Mouse (Mus musculus) layer of hippocampus, postnatal 36 days (tissue): ENCODE results near the gene Ppp3cb. TPM values are rescaled to one million over a fixed set of nuclear protein-coding genes. Genes with fewer than 3 reads are reported as not detected.
"Not testable (repeated sequence)": the region's sequence is repeated elsewhere in the genome, so short reads cannot be mapped to it uniquely, and the experiment has no call there.

Experiments
- DNase-seq, 2 experiments: peaks; one replicate each; pipeline ENCODE4 v3.0.0; 2022
- total RNA-seq, 2 experiments: library from RNA; stranded (reverse); gene quantifications; 2 replicates each; pipeline ENCODE4 v1.2.3; 2021

The Ppp3cb gene
- total RNA-seq = 100 to 1,000 TPM; 306 to 322 TPM

DNA sequence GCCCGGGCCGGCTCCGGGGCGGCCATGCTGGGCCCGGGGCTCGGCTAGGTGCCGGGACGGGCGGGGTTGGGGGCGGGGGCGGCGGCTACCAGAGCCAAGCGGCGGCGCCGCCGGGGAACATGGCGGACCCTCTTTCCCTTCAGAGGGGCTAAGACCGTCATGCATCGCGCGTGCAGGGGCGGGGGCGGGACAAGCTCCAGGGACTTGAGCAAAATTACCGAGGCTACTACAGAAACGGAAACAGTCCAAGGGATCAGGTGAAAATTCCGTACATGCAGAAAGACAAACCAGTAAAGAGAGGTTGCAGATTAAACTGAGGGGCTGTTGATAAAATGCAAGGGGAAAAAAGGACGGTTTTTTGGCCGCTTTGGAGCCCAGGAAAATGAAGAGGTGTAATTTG lies at the start of gene Ppp3cb:
TSS of gene Ppp3cb (minus strand) at position 159 of the 400 bp plus-strand sequence.
- DNase-seq = peak; percentile 73 to 77

GRCm38 (mm10) chr14:20595781-20596180 lies 49.4 kb upstream of the Ppp3cb start:
- peak; percentile 51 to 58 for DNase-seq

- DNase-seq = no peak
These were observed 41.1 kb upstream of the Ppp3cb start for GRCm38 (mm10) chr14:20587458-20587857.

DNA sequence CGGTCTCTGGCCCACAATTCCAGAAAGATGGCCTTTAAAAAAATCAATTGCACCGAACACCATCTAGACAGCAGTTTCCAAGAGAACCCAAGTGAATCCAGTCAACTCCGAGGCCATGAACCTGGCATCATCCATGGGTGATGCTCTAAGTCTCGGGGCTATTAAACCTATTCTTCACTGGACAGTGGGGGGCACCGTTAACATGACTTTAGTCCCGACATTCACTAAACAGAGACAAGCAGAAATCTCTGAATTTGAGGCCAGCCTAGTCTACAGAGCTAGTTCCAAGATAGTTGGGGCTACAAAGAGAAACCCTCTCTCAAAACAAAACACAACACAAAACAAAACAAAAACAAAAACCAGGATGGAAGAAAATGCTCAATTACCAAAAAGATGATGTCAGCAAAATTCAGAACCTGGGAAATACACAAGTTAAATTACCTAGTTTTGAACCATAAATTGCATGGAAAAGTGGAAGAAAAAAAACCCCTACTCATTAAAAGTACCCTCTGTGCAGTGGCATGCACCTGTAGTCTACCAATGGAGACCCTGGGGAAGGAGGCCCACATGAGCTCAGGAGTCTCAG lies 32.5 kb upstream of the Ppp3cb start:
- DNase-seq = no peak

DNA sequence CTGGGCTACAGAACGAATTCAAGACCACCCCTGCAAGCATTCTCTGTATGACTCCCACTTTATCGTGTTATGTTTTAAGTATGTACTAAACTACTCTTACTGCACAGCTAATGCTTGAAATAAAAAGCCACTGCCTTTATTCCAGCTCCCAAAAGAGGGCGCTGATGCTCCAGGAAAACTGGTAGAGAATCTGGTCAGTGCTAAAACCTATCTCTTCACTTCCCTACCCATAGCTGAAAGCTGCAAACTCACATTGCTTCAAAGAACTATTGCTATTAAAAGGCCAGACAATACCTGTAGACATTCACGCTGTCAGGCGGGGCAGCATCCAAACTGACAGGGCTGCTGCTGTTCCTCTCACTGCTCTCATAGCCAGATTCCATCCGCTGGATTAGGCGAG lies 29.8 kb upstream of the Ppp3cb start:
- peak; percentile 60 to 78 for DNase-seq

DNA sequence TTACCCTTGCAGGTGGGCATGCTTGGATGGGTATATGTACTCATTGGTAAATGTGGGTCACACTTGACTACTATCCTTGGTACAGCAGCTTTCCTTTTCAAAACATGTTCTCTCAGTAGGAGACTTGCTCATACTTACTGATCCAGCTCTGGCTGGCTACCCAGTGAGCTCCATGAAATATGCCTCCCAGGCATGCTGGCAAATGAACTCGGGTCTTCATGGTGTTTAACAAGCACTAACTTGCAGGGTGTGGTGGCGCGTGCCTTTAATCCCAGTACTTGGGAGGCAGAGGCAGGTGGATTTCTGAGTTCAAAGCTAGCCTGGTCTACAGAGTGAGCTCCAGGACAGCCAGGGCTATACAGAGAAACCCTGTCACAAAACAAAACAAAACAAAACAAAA lies 26.8 kb upstream of the Ppp3cb start:
- DNase-seq = not testable (repeated sequence)

GRCm38 (mm10) chr14:20565256-20566021 lies 19.1 kb upstream of the Ppp3cb start:
- no peak for DNase-seq

- DNase-seq = no peak
These were observed 18.3 kb upstream of the Ppp3cb start for GRCm38 (mm10) chr14:20564692-20565091.

DNA sequence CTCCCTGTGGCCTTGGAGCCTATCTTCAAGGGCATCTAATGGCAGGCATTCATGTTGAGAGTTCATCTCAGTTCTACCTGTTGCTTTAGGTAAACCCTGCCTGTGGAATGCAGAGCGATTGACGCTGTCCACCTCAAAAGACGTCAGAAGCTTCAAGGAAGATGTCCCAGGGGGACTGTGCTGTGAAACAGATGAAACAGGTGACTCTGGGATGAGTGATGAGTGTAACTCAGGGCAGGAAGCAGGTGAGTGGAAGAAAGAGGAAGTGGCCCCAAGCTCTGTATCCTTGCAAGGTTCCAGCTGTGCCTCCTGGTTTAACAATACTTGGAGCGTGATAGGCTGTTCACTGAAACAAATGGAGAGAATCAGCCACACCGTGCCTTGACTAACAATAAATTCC lies 15.5 kb upstream of the Ppp3cb start:
- no peak for DNase-seq

DNA sequence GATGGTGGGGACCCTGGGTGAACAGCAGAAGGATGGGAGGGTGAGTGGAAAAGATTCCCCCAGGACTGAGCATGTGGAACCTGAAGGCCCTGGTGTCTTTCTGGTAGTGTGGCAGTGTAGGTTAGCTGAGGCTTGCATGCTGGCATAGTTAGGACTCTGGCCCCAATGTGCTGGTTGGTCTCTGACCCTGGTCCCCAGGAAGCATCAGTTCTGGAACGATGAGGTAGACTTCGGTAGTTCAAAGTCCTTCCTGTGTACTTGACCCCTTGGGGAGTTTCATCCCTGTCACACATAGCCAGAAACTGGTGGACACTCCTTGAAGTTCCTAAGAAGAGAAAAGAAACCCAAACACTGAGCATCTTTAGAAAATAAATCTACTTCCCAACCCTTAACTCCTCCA lies 3.8 kb upstream of the Ppp3cb start:
- DNase-seq = no peak

DNA sequence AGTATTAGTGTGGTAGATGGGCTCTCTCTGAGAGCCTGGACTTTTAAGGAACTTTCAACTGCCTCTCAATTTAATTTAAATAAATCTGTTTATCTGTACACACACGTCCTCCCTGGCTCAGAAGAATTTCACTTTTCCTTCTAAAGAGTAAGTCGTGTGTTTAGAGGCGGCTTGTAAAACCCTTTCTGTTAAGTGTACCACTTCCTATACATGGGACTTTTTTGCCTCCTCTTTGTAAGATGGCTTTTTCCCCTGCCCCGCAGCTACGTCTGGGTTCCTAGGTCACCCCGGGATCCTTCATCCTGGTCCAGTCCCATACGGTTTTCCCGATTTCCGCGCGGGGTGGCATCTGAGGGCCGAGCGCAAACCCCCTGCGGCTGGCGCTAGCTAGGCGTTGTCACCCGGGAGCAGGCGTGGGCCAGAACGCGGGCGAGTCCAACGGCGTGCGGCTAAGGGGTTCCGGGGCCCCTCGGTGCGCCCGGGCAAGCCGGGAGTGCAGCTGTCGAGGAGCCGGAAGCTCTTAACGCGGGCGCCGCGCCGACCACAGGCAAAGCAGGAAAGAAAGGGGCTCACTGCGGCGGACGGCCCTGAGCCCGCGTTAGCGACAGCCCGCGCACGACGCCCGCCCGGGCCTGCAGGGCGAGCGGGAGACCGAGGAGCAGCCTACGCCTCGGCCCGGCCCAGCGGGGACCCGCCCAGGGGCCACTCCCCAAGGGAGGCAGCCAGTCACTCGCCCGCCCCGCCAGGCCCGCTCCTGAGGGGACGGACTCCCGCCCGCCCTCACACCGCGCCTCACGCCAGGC lies 643 bp downstream of the Ppp3cb start:
- DNase-seq = peak; percentile 85 to 87

DNA sequence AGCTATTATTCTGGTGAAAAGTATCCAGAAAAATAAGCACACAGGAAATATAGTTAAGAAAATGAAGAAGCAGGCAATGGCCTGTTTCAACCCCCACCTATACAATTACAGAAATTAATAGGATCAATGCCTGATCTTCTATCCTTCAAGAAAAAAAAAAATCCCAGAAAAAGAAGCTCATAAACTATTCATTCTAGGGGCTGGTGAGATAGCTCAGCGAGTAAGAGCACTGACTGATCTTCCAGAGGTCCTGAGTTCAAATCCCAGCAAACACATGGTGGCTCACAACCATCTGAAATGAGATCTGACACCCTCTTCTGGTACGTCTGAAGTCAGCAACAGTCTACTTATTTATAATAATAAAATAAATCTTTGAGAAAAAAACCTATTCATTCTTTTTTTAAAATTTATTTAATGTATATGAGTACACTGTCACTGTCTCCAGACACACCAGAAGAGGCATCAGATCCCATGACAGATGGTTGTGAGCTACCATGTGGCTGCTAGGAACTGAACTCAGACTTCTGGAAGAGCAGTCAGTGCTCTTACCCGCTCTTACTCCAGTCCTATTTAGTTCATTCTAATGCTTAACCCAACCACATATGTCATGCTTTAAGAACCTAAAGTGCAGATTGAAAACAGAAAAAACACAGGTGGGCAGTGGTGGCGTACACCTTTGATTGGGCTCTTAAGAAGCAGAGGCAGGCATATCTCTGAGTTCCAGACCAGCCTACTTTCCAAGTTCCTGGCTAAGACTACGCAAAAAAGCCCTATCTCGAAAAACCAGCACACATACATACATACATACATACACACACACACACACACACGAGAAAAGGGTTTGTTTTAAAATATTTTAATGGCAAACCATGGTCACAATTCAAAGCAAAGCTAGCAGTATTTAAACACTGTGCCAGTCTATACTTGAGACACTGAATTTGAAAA lies 1.6 kb downstream of the Ppp3cb start:
- peak in 1 of 2 experiments; percentile 16 for DNase-seq

DNA sequence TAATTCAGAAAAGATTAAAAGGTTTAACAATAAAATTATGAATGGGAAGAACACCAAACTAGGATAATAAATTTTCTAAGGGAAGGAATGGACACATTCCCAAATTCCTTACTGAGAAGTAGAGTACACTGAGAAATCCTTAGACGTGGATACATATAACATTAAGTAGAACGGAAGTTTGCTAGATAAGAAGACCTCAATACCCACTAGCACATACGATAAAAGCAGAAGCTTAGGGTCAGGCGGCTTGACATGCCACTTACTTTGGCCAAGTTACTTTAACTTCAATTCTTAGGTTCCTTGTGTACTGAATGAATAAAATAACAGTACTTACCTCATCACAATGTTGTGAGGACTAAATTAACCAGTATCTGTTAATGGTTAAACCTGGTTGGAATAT lies 16.7 kb downstream of the Ppp3cb start:
- no peak for DNase-seq

GRCm38 (mm10) chr14:20520179-20520578 lies 26.2 kb downstream of the Ppp3cb start:
- no peak for DNase-seq

DNA sequence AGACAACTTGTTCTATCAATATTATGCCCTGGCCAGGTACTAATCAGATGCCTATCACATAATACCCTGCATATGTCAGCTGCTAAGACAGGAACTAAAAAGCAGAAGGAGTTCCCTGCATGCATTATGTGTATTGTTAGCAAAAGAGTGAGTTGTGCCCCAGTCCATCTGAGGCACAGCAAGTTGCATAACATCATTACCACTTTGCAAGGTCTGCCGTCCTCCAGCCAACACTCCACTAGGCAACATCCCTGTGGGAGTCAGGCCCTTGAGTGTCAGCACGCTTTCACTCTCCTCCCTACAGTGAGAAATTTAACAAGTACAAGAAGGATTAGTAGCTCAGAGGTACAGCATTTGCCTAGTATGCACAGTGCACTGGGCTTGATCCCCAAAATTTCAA lies 37.9 kb downstream of the Ppp3cb start:
- DNase-seq = no peak

DNA sequence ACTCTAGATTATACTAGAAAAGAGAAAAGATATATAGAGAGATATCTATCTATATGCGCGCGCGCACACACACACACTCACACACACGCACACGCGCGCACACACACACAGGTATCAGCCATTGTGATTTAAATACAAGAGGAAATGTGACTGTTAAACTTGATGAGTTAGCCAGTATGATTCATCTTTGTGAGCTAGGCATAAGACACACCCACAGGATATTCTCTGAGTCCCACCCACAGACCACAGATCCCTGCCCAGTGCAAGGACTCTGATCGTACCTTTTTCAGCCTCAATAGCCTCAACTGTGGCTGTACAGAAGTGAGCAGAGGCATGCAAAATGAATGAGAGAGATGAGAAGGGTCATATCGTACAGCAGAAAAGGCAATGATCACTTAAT lies 43.4 kb downstream of the Ppp3cb start:
- no peak for DNase-seq

DNA sequence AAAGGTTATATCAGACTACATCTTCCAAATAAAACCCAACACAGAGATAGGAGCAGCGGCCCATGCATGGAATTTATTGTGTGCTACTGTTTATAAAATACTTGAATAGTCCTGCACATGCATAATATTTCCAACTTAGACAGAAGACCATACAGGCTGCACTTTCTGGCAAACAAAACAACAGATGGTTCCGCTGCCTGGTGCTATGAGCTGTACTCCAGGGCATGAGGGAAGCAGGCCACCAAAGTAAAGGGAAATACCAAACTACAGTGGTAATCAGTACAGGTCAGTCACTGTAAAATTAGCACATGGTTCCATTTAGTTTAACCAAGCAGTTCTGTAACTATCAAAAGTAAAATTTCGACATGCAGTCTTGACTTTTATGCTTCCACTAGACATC lies 46.4 kb downstream of the Ppp3cb start:
- DNase-seq = no peak

DNA sequence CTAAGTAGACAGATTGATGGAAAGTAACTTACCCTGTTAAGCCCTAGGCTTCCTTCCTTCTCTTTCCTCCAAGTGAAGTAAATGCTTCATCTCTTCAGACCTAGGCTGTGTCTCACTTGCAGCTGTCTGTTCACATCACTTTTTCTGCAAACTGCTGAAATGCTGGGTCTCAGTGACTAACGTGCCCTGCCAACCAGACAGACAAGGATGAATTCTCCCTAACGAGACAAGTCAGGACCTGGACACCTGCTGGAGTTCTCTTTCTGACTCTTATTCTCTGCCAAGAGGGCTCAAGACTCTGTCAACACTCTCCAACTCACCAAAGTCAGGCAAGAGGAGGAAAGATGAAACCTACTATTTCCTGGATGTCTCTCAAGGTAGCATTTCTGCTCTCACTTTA lies 49.8 kb downstream of the Ppp3cb start, which contains the start of gene Mss51:
TSS of gene Mss51 (minus strand) at position 299 of the 400 bp plus-strand sequence.
- DNase-seq = no peak

DNA sequence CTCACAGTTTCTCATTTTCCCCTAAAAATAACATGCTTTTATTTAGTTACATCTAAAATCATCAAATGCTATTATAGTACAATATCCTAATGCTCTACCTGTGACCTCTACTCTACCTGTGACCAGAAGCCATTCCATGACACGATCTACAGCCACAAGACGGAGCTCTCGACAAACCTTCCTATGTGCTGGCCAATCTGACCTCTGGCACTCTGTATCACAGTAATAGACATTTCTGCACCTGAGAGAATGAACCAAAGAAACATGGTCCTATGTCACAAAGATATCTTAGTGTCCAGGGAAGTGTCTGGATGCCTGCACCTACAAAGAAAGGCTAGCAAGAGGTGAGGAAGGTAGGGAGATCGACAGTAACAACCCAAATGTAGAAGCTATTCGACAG lies 60.3 kb downstream of the Ppp3cb start:
- DNase-seq = no peak

DNA sequence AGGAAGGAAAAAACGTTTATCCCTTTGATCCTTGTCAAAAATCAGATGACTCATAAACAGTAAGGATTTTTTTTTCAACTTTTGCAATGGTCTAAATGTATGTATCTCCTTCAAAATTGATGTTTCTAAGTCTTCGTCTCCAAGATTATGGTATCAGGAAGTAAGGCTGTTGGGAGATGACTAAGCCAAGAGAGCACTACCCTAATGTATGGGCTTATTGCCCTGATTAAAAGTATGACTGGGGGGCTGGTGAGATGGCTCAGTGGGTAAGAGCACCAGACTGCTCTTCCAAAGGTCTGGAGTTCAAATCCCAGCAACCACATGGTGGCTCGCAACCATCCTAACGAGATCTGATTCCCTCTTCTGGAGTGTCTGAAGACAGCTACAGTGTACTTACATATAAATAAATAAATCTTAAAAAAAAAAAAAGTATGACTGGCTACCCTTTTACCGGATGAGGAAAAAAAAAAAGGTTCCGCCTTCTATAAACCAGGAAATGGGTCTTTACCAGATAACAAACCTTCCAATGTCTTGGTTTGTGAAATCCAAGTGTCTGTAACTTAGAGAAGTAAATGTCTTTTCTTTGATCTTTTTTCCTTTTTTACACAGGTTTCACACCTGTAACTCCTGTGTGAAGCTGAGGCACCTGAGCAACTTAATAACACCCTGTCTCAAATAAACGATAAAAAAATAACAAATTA lies 64.2 kb downstream of the Ppp3cb start:
- DNase-seq = no peak

DNA sequence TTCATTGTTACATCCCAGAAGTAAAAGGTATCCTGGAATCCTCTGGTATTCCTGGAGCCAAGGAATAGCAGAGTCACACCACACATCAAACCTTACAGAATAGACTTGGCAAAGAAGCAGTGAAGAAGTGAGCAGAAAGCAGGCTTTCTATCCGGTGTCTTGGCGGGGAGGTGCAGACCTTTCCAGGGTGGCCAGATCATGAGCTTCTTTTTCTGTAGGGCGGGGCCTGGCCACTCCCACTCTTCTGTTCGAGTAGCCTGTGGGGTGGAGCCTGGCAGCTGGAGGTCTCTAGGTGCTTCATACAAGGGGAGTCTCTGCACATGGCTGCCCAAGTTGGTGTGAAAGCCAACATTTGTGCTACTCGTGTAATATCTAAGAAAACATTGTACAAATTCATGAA lies 65.2 kb downstream of the Ppp3cb start:
- no peak for DNase-seq

GRCm38 (mm10) chr14:20480195-20480579 lies 66.2 kb downstream of the Ppp3cb start:
- no peak for DNase-seq
